Mouse (Mus musculus) embryo, embryonic 11.5 days (tissue): Measurements from ENCODE around the gene Csl.

Experiments
- DNase-seq: peaks from one replicate; pipeline ENCODE4 v3.0.0-alpha.2; 2012; ENCODE audit warnings: low read depth, low spot score

Gene Csl

GRCm38 (mm10) chr10:99759558-99759957, at the start of gene Csl:
Csl (minus strand) TSS chr10:99759658.
- DNase-seq = no peak

GRCm38 (mm10) chr10:99789418-99789817, 30.0 kb upstream of the Csl start:
- no peak for DNase-seq

GRCm38 (mm10) chr10:99774228-99775120, 15.0 kb upstream of the Csl start:
- DNase-seq = no peak

GRCm38 (mm10) chr10:99750146-99750545, 9.3 kb downstream of the Csl start:
- DNase-seq = no peak

DNA sequence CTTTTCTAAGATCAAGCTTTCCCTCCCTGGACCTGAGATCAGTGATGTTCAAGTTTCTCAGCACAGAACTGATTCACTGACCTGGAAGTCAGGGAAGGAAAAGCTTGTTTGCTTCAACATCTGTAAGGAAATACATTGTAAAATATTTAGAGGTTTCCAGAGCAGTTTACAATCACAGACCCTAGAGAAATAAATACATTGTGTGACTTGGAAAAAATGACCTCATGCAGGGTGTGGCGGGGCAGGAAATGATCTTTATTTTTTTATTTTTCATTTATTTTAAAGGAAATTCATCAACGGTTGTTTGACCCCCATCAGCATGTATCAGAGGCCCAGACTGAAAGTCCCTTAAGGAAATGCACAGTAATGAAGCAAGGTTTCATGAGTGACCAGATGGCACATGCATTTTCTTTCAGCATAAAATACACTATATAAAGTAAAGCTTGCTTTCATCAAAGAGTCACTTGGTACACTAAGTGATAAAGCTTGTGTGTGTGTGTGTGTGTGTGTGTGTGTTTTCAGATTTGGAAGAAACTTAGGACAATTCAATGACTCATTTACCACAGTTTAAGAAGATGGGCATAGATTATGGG, 10.7 kb downstream of the Csl start:
- no peak for DNase-seq

DNA sequence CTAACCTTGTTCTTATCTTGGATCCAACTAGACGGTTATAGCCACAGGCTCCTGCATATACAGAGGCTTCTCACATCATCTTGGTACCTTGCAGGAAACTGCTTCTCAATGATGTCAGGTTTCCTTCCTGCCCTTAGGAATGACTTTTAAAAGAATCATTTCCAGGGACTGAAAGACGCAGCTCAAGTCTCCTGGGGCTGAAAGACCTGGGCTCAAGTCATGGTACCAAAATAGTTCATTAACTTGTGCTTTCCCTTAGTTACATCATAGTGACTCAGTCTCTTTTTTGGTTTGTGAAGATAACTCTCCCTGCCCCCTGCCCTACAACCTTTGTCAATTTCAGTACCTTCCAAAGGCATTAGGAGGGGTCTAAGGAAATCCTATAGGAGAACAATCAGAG, 11.4 kb downstream of the Csl start:
- no peak for DNase-seq

DNA sequence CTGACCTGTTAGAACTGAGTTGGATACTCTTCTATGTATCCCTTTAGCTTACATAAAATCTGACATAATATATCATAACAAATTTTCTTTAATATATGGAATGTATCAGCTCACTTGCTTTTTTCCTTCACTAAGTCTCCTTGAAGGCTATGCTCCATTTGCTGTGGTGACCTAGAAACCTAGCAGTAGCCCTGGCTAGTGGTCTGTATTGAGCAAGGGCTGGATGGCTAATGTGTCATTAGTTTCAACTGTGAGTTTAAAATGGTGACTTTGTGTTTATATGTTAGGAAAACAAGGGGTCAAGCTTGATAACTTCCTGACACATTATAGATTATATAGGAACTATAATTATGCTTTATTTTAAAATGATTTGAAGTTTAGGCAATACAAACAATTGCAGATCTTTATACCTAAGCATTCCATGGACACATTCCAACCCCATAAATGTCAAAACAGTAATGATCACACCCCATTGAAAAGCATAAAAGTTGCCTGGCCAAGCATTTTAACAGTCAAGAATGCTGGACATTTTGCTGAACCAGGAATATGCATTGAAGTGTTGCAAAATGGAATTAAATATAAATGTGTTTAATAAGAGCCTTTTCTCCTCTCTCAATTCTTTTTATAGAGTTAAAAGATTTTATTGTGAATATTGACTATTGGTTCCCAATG, 17.7 kb downstream of the Csl start:
- no peak for DNase-seq

DNA sequence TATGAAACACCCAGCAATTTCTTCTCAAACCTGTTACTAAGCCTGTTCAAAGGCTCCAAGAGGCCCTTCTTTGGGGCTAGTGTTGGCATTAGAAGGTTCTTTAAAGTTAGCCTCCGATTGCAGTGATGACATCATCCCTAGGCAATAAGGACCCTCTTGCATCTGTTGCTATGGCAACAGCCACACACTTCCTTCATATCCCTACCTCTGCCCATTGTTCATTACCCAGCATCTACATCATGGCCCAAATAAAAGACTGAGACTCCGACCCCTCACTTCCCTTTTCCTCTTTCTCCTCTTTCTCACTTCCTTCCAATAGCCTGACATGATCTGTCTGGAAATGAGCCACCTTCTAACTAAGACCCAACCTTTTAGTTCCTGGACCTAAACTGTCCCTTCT, 46.3 kb downstream of the Csl start:
- no peak for DNase-seq

- DNase-seq = no peak
Observed at GRCm38 (mm10) chr10:99711567-99711966, 47.9 kb downstream of the Csl start.
